Mouse (Mus musculus) heart, embryonic 14.5 days (tissue): ENCODE data around the gene Nova2. TPM values are rescaled to one million over a fixed set of nuclear protein-coding genes. Genes with fewer than 3 reads are reported as not detected.

Experiments
- ATAC-seq: fragments of 200-750 bp; cut with Nextera tagmentation; 2 replicates; pipeline ENCODE4 v1.8.0; 2017; ENCODE audit warnings: low read depth, moderate TSS enrichment; ENCODE audit not compliant: insufficient number of reproducible peaks, insufficient read depth, low FRiP score
- H3K27ac ChIP-seq, 2 experiments: fragments of 200-500 bp in 1 of 2; fragments of 300-500 bp in 1 of 2; sonication (generic) in 1 of 2; replicated peaks in 1 of 2; 2 replicates each; pipeline ENCODE4 v1.5.1; 2012 to 2014; ENCODE audit warnings: low read depth in 2 of 2, low read length in 2 of 2, control low read depth in 1 of 2, mild to moderate bottlenecking in 1 of 2, mixed read lengths in 1 of 2; ENCODE audit not compliant: control insufficient read depth in 1 of 2, insufficient read depth in 1 of 2
- H3K27me3 ChIP-seq: fragments of 300-500 bp; sonication (generic); 2 replicates; pipeline ENCODE4 v1.6.1; 2014; ENCODE audit warnings: mild to moderate bottlenecking, low read length, control low read depth; ENCODE audit not compliant: control insufficient read depth, insufficient read depth
- H3K36me3 ChIP-seq: fragments of 300-500 bp; sonication (generic); 2 replicates; pipeline ENCODE4 v1.6.1; 2014; ENCODE audit warnings: mild to moderate bottlenecking, control low read depth, low read length, mixed read lengths; ENCODE audit not compliant: control insufficient read depth, insufficient read depth
- H3K4me1 ChIP-seq, 2 experiments: fragments of 200-500 bp in 1 of 2; fragments of 300-500 bp in 1 of 2; sonication (generic) in 1 of 2; 2 replicates each; pipeline ENCODE4 v1.6.1; 2012 to 2014; ENCODE audit warnings: low read length in 2 of 2, control low read depth in 1 of 2, mixed read lengths in 1 of 2; ENCODE audit not compliant: control insufficient read depth in 2 of 2, insufficient read depth in 2 of 2
- H3K4me2 ChIP-seq: fragments of 300-500 bp; sonication (generic); 2 replicates; pipeline ENCODE4 v1.6.1; 2014; ENCODE audit warnings: mild to moderate bottlenecking, low read length
- H3K4me3 ChIP-seq, 2 experiments: fragments of 200-500 bp in 1 of 2; fragments of 300-500 bp in 1 of 2; sonication (generic) in 1 of 2; 2 replicates each; pipeline ENCODE4 v1.5.1; 2012 to 2014; ENCODE audit warnings: low read length in 2 of 2, mild to moderate bottlenecking in 2 of 2, control low read depth in 1 of 2, low read depth in 1 of 2, moderate library complexity in 1 of 2; ENCODE audit not compliant: control insufficient read depth in 1 of 2, insufficient read depth in 1 of 2
- H3K9ac ChIP-seq: fragments of 300-500 bp; sonication (generic); 2 replicates; pipeline ENCODE4 v1.6.1; 2014; ENCODE audit warnings: mild to moderate bottlenecking, low read length
- H3K9me3 ChIP-seq: fragments of 300-500 bp; sonication (generic); 2 replicates; pipeline ENCODE4 v1.6.1; 2016; ENCODE audit warnings: low read length, control low read depth; ENCODE audit not compliant: control insufficient read depth
- WGBS: fragments of 180-500 bp; shearing (Covaris S2); extraction: QIAGEN DNeasy Blood & Tissue Kit; methylation state at CpG from one replicate; pipeline ENCODE4 v1.1.7; 2014; 5-methylcytosine and 5-hydroxymethylcytosine counted together
- polyA plus RNA-seq: library from polyadenylated mRNA; unstranded; fragments of >200 nt; fragmentation: Nextera tagmentation; extraction: Ambion mirVana; gene quantifications from 2 replicates; pipeline ENCODE4 v1.2.1, GENCODE M21; 2014

Nova2 gene
- polyA plus RNA-seq, 1 experiment from 2014 or later, result 0.57 TPM

GRCm38 (mm10) chr7:18948151-18948550, 22.5 kb downstream of the Nova2 start:
- Histone ChIP-seq H3K9me3 (no peaks in the 10 kb centered on the region), H3K4me2 (no peak overlapping the region), H3K36me3 (no peaks in the 10 kb centered on the region), H3K27ac (0 out of 4 replicates have a peak overlapping the region, but pooled peaks of 1 of the 2 experiments have one; percentile 14), H3K4me1 (peaks cover 0 to 5% of the 10 kb centered on the region in 2 experiments; a peak in 1 of 4 replicates), H3K27me3 (peaks cover 4% of the 10 kb centered on the region), H3K9ac (no peak overlapping the region), H3K4me3 (no peak overlapping the region)
- WGBS, result 42% methylated on average over 6 of the region's 6 CpGs
- ATAC-seq, result peak; percentile 70; the same call in 1 of the 2 replicates

DNA sequence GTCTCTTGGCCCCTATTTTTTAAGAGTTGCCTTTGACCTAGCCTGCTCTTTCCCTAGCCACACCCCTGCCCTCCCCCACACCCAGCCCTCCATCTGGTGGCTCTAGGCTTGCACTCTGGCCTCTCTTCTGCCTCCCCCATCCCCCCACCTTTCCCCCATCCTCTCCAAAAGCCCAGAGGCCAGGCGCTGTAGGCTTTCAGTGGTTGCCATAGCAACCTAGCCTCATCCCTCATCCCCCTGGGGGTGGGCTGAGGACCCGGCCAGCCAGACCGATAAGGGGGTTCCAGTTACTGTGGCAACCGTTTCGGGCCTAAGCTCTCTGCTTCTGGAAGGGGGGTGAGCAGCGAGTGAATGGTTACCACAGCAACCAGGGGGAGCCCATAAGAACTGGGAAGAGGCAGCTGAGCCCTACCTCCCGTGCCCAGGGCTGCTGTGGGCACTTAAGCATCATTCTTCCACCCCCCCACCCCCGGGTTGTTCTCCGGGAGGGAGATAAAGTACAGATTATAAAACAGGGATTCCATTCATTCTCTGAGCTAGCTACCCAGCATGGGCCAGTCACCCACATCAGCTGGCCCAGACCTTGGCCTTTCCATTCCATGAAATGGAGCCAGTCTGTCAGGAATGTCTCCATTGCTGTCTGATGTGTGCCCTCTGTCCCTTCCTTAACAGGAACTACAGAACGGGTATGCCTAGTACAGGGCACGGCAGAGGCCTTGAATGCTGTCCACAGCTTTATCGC, 24.3 kb downstream of the Nova2 start:
- ATAC-seq, result no peak
- Histone ChIP-seq H3K9ac (no peak overlapping the region), H3K36me3 (no peaks in the 10 kb centered on the region), H3K9me3 (no peaks in the 10 kb centered on the region), H3K4me2 (no peak overlapping the region), H3K27ac (no peak overlapping the region), H3K27me3 (peaks cover 4% of the 10 kb centered on the region), H3K4me1 (peaks cover 0 to 5% of the 10 kb centered on the region in 2 experiments; a peak in 1 of 4 replicates), H3K4me3 (no peak overlapping the region)
- 23% methylated on average over 12 of the region's 12 CpGs for WGBS

DNA sequence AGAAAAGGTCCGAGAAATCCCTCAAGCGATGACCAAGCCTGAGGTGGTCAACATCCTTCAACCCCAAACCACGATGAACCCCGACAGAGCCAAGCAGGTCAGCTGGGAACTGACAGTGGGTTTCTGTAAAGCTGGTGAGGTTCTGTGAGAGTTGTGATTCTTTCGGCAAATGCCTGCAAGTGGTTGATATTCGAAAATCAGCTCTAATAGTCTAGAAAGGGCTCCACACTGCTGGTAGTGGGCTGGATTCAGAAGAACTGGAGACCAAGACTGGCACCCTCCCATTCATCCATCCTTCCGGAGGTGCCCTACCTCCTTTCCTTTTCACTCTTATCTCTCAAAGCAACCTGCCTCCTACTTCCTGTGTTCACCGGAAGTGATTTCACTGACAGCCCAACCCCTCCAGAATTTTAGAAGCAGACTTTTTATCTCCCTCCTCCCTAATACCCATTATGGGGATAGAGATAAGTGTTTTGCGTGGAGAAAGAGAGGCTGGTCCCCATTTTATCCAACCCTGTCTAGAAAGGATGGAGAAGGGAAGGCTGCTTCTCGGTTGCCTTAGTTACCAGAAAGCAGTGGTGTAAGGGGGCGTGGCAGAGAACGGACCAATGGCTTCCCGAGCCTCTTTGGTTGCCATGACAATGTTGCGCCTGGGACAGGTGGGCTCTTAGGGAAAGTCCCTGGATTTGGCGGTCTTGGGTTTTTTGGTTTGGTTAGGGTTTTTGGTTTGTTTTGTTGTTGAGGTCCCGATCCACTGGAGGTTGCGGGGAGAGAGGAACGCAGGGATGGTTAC, 25.0 kb downstream of the Nova2 start:
- WGBS, result 24% methylated on average over 18 of the region's 18 CpGs
- H3K9me3 ChIP-seq, result no peaks in the 10 kb centered on the region
- no peak for ATAC-seq
- no peaks in the 10 kb centered on the region for H3K36me3 ChIP-seq
- peaks cover 4% of the 10 kb centered on the region for H3K27me3 ChIP-seq
- no peak overlapping the region for H3K4me3 ChIP-seq
- H3K4me2 ChIP-seq, result no peak overlapping the region
- H3K27ac ChIP-seq, result no peak overlapping the region
- no peak overlapping the region for H3K9ac ChIP-seq
- peaks cover 0 to 5% of the 10 kb centered on the region in 2 experiments; a peak in 1 of 4 replicates for H3K4me1 ChIP-seq

DNA sequence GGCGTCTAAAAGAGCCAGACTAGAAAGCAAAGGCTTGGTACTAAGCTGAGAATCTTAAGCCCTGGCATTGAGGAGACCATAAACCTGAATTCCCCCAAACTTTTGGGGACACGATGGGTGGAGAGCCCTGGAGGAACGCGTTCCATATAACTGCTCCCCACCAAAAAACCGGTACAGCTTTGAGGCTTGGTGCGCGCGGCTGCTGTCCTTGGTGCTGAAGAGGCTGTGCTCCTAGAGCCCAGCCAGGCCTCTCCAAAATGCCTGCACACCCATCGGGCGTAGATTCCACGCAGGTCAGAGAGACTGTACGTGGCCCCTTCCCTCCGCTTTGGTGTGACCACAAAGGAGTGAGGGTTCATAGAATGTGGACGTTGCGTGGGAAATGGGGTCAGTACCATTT, 25.7 kb downstream of the Nova2 start:
- ATAC-seq, result no peak

GRCm38 (mm10) chr7:18957569-18958383, 32.1 kb downstream of the Nova2 start:
- under 1% methylated on average over 98 of the region's 107 CpGs for WGBS
- Histone ChIP-seq H3K27ac (peak overlapping the region in 1 of 2 experiments; percentile 50; a peak in 1 of 4 replicates), H3K4me1 (peaks cover 0 to 9% of the 10 kb centered on the region in 2 experiments; a peak in 3 of 4 replicates), H3K9me3 (no peaks in the 10 kb centered on the region), H3K4me2 (peak overlapping the region; percentile 99), H3K9ac (peak overlapping the region; percentile 75), H3K27me3 (peaks cover 60% of the 10 kb centered on the region), H3K4me3 (peak overlapping the region; percentile 55 to 69), H3K36me3 (no peaks in the 10 kb centered on the region)
- peak; percentile 71 for ATAC-seq

More for the DNA sequence above, 25.7 kb downstream of the Nova2 start:
- WGBS, result 16% methylated on average over 15 of the region's 15 CpGs
- H3K27me3 ChIP-seq, result peaks cover 8% of the 10 kb centered on the region
- H3K36me3 ChIP-seq, result no peaks in the 10 kb centered on the region
- no peak overlapping the region for H3K4me2 ChIP-seq
- H3K27ac ChIP-seq, result no peak overlapping the region
- H3K9ac ChIP-seq, result no peak overlapping the region
- no peaks in the 10 kb centered on the region for H3K9me3 ChIP-seq
- H3K4me3 ChIP-seq, result no peak overlapping the region
- peaks cover 0 to 5% of the 10 kb centered on the region in 2 experiments; a peak in 1 of 4 replicates for H3K4me1 ChIP-seq

DNA sequence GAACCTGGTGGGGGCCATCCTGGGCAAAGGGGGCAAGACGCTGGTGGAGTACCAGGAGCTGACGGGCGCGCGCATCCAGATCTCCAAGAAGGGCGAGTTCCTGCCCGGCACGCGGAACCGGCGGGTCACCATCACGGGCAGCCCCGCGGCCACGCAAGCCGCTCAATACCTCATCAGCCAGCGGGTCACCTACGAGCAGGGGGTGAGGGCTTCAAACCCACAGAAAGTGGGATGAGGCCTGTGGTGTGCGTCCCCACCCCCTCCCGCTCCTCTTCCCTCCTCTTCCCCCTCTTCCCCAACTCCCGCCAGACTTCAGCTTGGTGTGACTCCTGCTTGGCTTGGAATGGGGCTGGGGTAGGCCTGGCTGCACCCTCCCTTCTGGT, 32.7 kb downstream of the Nova2 start:
- H3K4me3 ChIP-seq, result peak overlapping the region; percentile 55 to 69

GRCm38 (mm10) chr7:18959446-18959845, 33.8 kb downstream of the Nova2 start:
- Histone ChIP-seq H3K4me2 (peak overlapping the region; percentile 99; the same call in 1 of the 2 replicates), H3K9ac (no peak overlapping the region), H3K27me3 (peaks cover 75% of the 10 kb centered on the region), H3K36me3 (no peaks in the 10 kb centered on the region), H3K4me3 (0 out of 4 replicates have a peak overlapping the region, but pooled peaks of 1 of the 2 experiments have one; percentile 4), H3K27ac (peak overlapping the region; percentile 50 to 69), H3K9me3 (no peaks in the 10 kb centered on the region), H3K4me1 (peaks cover 0 to 13% of the 10 kb centered on the region in 2 experiments; a peak in 3 of 4 replicates)
- peak; percentile 57; the same call in 1 of the 2 replicates for ATAC-seq
- 46% methylated on average over 8 of the region's 8 CpGs for WGBS

More for the DNA sequence above, 32.7 kb downstream of the Nova2 start:
- peak overlapping the region; percentile 75 for H3K9ac ChIP-seq
- peak overlapping the region; percentile 99 for H3K4me2 ChIP-seq
- peak overlapping the region in 1 of 2 experiments; percentile 50; a peak in 1 of 4 replicates for H3K27ac ChIP-seq
- peaks cover 0 to 11% of the 10 kb centered on the region in 2 experiments; a peak in 3 of 4 replicates for H3K4me1 ChIP-seq
- no peaks in the 10 kb centered on the region for H3K9me3 ChIP-seq
- ATAC-seq, result no peak
- no peaks in the 10 kb centered on the region for H3K36me3 ChIP-seq
- peaks cover 66% of the 10 kb centered on the region for H3K27me3 ChIP-seq
- 2% methylated on average over 19 of the region's 21 CpGs for WGBS
